Mouse (Mus musculus) small intestine, adult 2 months (tissue): Measurements from ENCODE around the gene 2310011J03Rik. TPM values are rescaled to one million over a fixed set of nuclear protein-coding genes. Genes with fewer than 3 reads are reported as not detected.

ENCODE experiments used
- H3K27ac ChIP-seq: fragments of 200-500 bp; 2 replicates; pipeline ENCODE4 v1.5.1; 2012; ENCODE audit warnings: low read depth, low read length, control low read depth, inconsistent platforms; ENCODE audit not compliant: insufficient read depth
- H3K27me3 ChIP-seq: fragments of 200-500 bp; 2 replicates; pipeline ENCODE4 v1.6.1; 2012; ENCODE audit warnings: mild to moderate bottlenecking, moderate library complexity, low read length, inconsistent platforms; ENCODE audit not compliant: control insufficient read depth, insufficient read depth
- H3K36me3 ChIP-seq: fragments of 200-500 bp; 2 replicates; pipeline ENCODE4 v1.6.1; 2012; ENCODE audit warnings: mild to moderate bottlenecking, low read length, control low read depth, inconsistent platforms; ENCODE audit not compliant: control insufficient read depth, insufficient read depth
- H3K4me1 ChIP-seq: fragments of 200-500 bp; 2 replicates; pipeline ENCODE4 v1.6.1; 2012; ENCODE audit warnings: low read length, inconsistent platforms, mixed read lengths; ENCODE audit not compliant: control insufficient read depth, insufficient read depth, insufficient read length
- H3K4me3 ChIP-seq: fragments of 200-500 bp; 2 replicates; pipeline ENCODE4 v1.5.1; 2012; ENCODE audit warnings: low read depth, mild to moderate bottlenecking, control low read depth, inconsistent platforms, low read length, moderate library complexity
- CTCF ChIP-seq: fragments of 200-500 bp; IDR thresholded peaks from 2 replicates; pipeline ENCODE4 v1.5.1; 2012; ENCODE audit warnings: low read depth, mild to moderate bottlenecking, control low read depth, inconsistent platforms, low read length, moderate library complexity, mixed read lengths; ENCODE audit not compliant: insufficient replicate concordance, insufficient read length; ENCODE audit errors: extremely low read depth
- POLR2A ChIP-seq: fragments of 200-500 bp; IDR thresholded peaks from 2 replicates; pipeline ENCODE4 v1.6.1; 2012; ENCODE audit warnings: low read depth, mild to moderate bottlenecking, control low read depth, inconsistent platforms, low read length, moderate library complexity
- WGBS: fragments of 180-500 bp; shearing (Covaris S2); methylation state at CpG from one replicate; pipeline ENCODE4 v1.1.7; 2018; 5-methylcytosine and 5-hydroxymethylcytosine counted together
- polyA plus RNA-seq: library from polyadenylated mRNA; depleted of rRNA; stranded (reverse); fragments of >200 nt; gene quantifications from 2 replicates; pipeline ENCODE4 v1.2.3, GENCODE M21; 2012

Gene 2310011J03Rik
- polyA plus RNA-seq, 1 experiment: 74.1 TPM

DNA sequence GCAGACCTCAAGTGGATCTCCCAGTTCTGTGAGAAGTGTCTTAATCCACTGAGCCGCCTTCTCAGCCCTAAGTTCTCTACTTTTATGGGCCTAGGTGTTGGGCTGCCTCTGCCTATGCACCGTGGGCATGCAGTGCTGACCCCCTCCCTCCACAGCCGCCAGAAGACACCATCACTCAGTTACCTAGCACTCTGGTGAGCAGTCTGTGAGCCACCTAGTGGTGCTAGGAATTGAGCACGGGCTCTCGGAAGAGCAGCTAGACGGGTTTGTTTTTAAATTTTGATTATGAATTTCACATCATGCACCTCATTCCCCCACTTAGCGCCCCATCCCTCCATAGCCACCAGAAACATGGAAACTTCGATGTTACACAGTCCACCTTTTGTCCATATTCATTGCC, 31.7 kb downstream of the 2310011J03Rik start:
- Histone ChIP-seq H3K27ac (no peak overlapping the region), H3K4me3 (no peak overlapping the region), H3K36me3 (peaks cover 45% of the 10 kb centered on the region)

DNA sequence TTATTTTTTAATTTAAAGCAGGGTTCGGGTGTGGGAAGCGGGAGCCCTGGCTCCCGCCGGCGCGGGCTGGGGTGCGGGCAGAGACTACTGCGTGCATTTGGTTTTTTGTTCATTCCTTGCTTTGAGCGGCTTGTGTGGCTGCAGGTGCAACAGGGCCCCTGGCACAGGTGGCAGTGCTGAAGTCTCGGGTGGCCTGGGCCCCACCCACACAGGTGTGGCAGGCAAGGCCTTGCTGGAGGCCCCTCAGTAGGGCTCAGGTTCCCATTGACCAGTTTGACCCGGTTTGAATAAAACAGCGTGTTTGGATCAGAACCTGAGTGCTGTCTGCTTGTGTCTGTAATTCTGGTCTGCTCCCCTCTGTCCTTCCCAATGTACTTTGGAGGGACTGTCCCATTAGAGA, 32.2 kb downstream of the 2310011J03Rik start:
- TF ChIP-seq POLR2A: no peak
- TF ChIP-seq CTCF: no peak
- Histone ChIP-seq H3K4me3 (no peak overlapping the region), H3K36me3 (peaks cover 47% of the 10 kb centered on the region), H3K27me3 (no peaks in the 10 kb centered on the region), H3K27ac (no peak overlapping the region), H3K4me1 (peaks cover 3% of the 10 kb centered on the region)
- WGBS: 57% methylated on average over 12 of the region's 12 CpGs

More for the DNA sequence above, 31.7 kb downstream of the 2310011J03Rik start:
- H3K27me3 ChIP-seq: no peaks in the 10 kb centered on the region
- no peak for TF ChIP-seq POLR2A
- TF ChIP-seq CTCF: peak; percentile 22; the same call in 1 of the 2 replicates
- peaks cover 3% of the 10 kb centered on the region for H3K4me1 ChIP-seq
- WGBS: 56% methylated on average over 8 of the region's 8 CpGs

DNA sequence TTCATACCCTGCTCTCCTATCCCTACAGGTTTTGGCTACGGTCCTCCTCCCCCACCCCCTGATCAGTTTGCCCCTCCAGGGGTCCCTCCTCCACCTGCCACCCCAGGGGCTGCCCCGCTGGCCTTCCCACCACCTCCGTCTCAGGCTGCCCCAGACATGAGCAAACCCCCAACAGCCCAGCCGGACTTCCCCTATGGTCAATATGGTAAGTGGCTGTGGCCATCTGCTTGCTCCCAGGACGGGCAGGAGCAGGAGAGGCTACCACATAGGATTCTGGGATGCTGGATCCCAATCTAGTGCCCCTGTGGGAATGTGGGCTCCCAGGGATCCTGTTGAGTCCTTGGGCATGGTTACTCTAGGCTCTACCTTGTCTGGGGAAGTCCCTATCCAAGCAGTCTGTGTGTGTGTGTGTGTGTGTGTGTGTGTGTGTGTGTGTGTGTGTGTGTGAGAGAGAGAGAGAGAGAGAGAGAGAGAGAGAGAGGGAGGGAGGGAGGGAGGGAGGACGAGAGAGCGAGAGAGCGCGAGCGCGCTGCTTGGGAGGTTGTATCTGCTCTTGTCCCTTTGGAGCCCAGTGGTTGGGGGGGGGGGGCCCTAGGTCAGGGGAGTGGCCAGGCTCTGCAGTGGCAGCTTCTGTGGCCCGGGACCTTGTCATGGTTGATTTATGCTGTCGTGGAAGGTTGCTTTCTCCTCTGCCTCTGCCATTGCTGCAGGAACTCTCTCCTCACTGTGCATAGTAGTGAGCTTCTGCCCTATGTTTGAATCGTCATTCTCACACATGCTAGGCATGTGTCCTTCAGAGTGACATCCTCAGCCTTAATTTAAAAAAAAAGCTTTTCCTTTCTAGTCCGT, 34.9 kb downstream of the 2310011J03Rik start:
- Histone ChIP-seq H3K27me3 (no peaks in the 10 kb centered on the region), H3K36me3 (peaks cover 52% of the 10 kb centered on the region), H3K4me3 (no peak overlapping the region), H3K27ac (no peak overlapping the region), H3K4me1 (peaks cover 16% of the 10 kb centered on the region)
- TF ChIP-seq CTCF: no peak
- no peak for TF ChIP-seq POLR2A
- 87% methylated on average over 14 of the region's 15 CpGs for WGBS

DNA sequence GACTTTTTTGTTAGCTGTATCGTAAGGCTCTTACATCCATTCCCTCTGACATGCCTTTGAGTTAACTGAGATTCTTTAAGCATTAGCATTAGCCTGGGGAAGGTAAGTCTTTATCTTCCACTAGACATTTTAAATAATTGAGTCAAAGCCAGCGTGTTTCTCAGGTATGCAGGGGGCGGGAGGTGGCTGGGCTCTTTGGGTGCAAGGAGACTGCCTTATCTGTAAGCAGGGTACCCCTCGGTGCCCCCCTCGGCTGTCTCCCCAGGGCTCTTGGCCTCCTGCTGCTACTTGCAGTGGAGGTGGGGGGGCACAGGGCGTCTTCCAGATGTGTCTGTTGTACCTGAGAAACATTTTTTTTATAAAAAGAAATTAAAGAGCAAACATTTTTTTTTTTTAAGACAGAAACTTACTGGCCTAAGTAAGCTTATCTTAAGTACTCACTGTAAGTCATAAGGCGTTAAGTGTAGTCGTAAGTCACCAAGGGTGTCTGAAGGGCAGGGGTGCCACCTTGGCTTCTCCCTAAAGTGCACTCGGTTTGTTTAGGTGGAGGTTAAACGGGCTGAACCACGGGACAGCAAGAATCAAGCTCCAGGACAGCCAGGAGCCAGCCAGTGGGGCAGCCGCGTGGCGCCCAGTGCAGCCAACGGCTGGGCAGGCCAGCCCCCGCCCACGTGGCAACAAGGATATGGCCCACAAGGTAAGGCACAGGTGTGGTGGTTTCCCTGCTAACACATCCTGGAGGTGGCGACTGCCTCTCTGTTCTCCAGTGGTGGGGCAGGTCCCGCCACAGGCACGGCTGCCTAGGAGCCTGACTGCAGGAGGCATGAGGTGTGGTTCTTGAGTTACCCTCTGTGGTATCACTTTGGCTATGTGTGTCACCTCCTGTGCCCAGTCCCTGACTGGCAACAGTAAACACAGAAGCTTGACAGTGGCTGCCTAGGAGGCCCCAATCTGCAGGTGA, 37.6 kb downstream of the 2310011J03Rik start:
- 44% methylated on average over 20 of the region's 20 CpGs for WGBS
- Histone ChIP-seq H3K27ac (peak overlapping the region; percentile 51; the same call in 1 of the 2 replicates), H3K36me3 (peaks cover 73% of the 10 kb centered on the region), H3K27me3 (no peaks in the 10 kb centered on the region), H3K4me3 (no peak overlapping the region), H3K4me1 (peaks cover 13% of the 10 kb centered on the region)
- TF ChIP-seq CTCF (no peak), POLR2A (no peak)

DNA sequence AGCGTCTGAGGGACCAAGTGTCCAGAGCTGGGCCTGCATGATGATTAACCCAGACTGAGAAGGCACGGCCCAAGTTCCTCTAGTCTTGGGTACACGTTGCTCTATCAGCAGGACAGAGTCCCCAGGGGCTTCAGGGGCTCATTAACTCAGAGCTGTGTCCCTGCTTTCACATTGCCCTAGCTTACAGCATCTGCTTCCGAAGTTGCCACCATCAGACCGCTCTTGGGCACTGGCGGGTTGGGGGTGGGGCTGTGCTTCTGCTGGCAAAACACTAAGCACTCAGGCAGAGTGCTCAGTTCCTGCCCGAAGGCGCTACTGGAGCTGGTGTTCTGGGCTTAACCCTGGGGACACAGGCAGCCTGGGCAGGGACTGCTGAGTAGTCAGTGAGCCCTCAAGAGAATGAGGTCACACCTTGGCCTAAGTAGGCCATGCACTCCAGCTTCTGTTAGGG, 38.4 kb downstream of the 2310011J03Rik start:
- H3K4me3 ChIP-seq: no peak overlapping the region
- peaks cover 74% of the 10 kb centered on the region for H3K36me3 ChIP-seq
- peaks cover 13% of the 10 kb centered on the region for H3K4me1 ChIP-seq
- peak overlapping the region; percentile 45 for H3K27ac ChIP-seq
- H3K27me3 ChIP-seq: no peaks in the 10 kb centered on the region
- WGBS: 37% methylated on average over 8 of the region's 8 CpGs
- TF ChIP-seq POLR2A: no peak

DNA sequence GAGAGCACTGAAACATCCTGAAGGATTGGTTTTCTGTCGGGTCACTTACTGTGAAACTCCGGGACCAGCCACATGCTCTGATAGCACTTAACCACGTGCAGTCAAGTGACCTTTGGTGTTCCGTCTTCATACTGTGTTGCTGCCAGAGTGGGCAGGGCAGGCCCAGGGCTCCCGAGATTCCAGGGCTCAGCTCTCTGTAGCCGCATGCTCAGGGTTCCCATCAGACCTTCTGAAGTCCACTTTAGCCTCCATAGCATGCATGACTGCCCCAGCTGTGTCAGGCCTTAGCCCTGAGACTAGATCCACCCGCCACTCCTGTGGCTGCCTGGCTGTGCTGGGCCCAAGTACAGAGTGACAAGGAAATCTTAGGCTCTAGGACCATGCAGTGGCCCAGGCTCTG, 39.0 kb downstream of the 2310011J03Rik start:
- 28% methylated on average over 7 of the region's 7 CpGs for WGBS
- no peak for TF ChIP-seq POLR2A
- no peak for TF ChIP-seq CTCF
- Histone ChIP-seq H3K4me1 (peaks cover 13% of the 10 kb centered on the region), H3K27me3 (no peaks in the 10 kb centered on the region), H3K4me3 (no peak overlapping the region), H3K27ac (peak overlapping the region; percentile 45), H3K36me3 (peaks cover 73% of the 10 kb centered on the region)
